Comparison of ENCODE assay signal across 21 mouse cellular contexts in the genomic region with DNA sequence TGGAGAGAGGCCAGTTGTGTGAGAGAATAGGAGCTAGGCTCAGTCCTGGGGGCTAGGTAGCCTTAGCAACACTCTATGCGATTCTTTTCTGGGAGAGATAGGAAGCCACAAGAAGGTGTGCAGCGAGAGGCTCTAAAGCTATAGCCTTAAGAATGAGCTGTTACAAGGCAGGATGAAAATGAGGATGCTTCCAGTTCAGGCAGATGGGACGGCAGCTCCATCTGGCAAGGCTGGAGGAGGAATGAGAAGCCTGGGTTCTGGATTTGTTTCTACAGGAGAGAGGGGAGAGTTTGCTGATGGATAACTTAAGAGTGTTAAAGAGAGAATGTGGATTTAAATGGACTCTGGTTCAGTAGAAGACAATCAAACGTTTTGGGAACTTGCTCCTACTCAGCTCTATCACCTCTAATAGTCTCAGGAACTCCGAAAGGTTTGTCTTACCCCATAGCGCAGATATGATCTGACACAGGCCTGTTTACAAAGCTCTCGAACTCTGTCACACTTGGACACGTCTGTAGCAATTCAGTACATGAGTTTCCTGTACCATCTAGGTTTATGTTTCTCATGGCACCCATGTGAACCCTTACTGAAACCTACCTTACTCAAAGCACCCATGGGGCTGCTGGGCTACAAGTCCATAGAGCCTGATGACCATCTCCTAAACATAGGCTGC.
DNase-seq lines count a peak whose midpoint lies in the region; ATAC-seq lines count a peak whose summit lies in the region.
"Had no signal": no experiment of that assay in that cellular context is flagged by ENCODE, and none has a peak within 500 bp of the region (broad histone marks: within the 10 kb centered on the region; RNA-seq: fewer than 3 reads in every experiment).

No protein-coding gene starts in this region.

- 82% methylated on average over 8 of the region's 8 CpGs for WGBS in kidney, embryonic 15.5 days

- no peaks in the 10 kb centered on the region for H3K9me3 ChIP-seq in kidney, embryonic 15.5 days (replicated peaks)
- H3K9me3 ChIP-seq: forebrain, embryonic 10.5 days; limb, embryonic 12.5 days; liver, embryonic 15.5 days; megakaryocyte, embryonic 14.5 days; midbrain, embryonic 15.5 days had no signal

- no peak overlapping the region for H3K9ac ChIP-seq in kidney, embryonic 15.5 days
- H3K9ac ChIP-seq: limb, embryonic 12.5 days; liver, embryonic 15.5 days; midbrain, embryonic 15.5 days had no signal

- H3K27ac ChIP-seq in kidney, embryonic 15.5 days: no peak overlapping the region
- H3K27ac ChIP-seq: forebrain, embryonic 10.5 days; limb, embryonic 12.5 days; liver, embryonic 15.5 days; midbrain, embryonic 15.5 days had no signal

- no peak overlapping the region for H3K4me3 ChIP-seq in kidney, embryonic 15.5 days (replicated peaks)
- H3K4me3 ChIP-seq: forebrain, embryonic 10.5 days; limb, embryonic 12.5 days; liver, embryonic 15.5 days; megakaryocyte, embryonic 14.5 days; midbrain, embryonic 15.5 days had no signal

- no peaks in the 10 kb centered on the region for H3K27me3 ChIP-seq in kidney, embryonic 15.5 days
- H3K27me3 ChIP-seq: CH12.LX; liver, embryonic 15.5 days; megakaryocyte, embryonic 14.5 days; midbrain, embryonic 15.5 days had no signal

- H3K4me2 ChIP-seq in kidney, embryonic 15.5 days: no peak overlapping the region
- H3K4me2 ChIP-seq: limb, embryonic 12.5 days; liver, embryonic 15.5 days; midbrain, embryonic 15.5 days had no signal

- H3K4me1 ChIP-seq in kidney, embryonic 15.5 days: peaks cover 19% of the 10 kb centered on the region
- H3K4me1 ChIP-seq: liver, embryonic 15.5 days; megakaryocyte, embryonic 14.5 days; midbrain, embryonic 15.5 days had no signal

- no peaks in the 10 kb centered on the region for H3K36me3 ChIP-seq in kidney, embryonic 15.5 days
- H3K36me3 ChIP-seq: forebrain, embryonic 10.5 days; limb, embryonic 12.5 days; liver, embryonic 15.5 days; midbrain, embryonic 15.5 days had no signal

- intact Hi-C loops in left cerebral cortex, postnatal 25 days (cut with DNase I): no loop called here
- intact Hi-C loops in gastrocnemius, postnatal 36 days (cut with DNase I): no loop called here

- ATAC-seq in frontal cortex, adult (ENCODE audit: low TSS enrichment): peak; percentile 97
- no peak for ATAC-seq in activated CD4-positive, CD25-positive, alpha-beta regulatory T cell, adult 4 months
- ATAC-seq in kidney, embryonic 15.5 days (replicated peaks; ENCODE audit: low FRiP score): no peak
- ATAC-seq: lung, postnatal 0 days; midbrain, embryonic 15.5 days had no signal

- no peak for DNase-seq in frontal cortex, postnatal 14 days (ENCODE audit: low spot score in 2 of 2)
- DNase-seq in urinary bladder, postnatal 14 days (ENCODE audit: low spot score): peak; percentile 13
- no peak for DNase-seq in urinary bladder, postnatal 25 days (ENCODE audit: low spot score)
- peak; percentile 13 to 79 for DNase-seq in left cerebral cortex, postnatal 25 days (ENCODE audit: low spot score in 2 of 2)
- no peak for DNase-seq in gastrocnemius, postnatal 36 days
- DNase-seq: adrenal gland, adult 8-10 months; cerebellum, adult 8-10 months; heart, adult 18-20 months; kidney, adult 2 months; kidney, postnatal 25 days; thymus, postnatal 36 days had no signal

Comparison
In these comparisons a context has a peak if more than half of its experiments do, and no peak if none do; other contexts are left out.
1. DNase-seq: peak in urinary bladder, postnatal 14 days (single experiment) and left cerebral cortex, postnatal 25 days (2 of 2); none in frontal cortex, postnatal 14 days (0 of 2), urinary bladder, postnatal 25 days (single experiment) and gastrocnemius, postnatal 36 days (0 of 2).